Mouse (Mus musculus): ENCODE results near the gene Efcab8.
"Not testable (repeated sequence)": the region's sequence is repeated elsewhere in the genome, so short reads cannot be mapped to it uniquely, and the experiment has no call there.

Efcab8 gene

GRCm38 (mm10) chr2:153779394-153779981 is at the start of gene Efcab8:
TSS of gene Efcab8 (plus strand) at chr2:153779931.
- in situ Hi-C loops (cut with MboI), result no loop called here

DNA sequence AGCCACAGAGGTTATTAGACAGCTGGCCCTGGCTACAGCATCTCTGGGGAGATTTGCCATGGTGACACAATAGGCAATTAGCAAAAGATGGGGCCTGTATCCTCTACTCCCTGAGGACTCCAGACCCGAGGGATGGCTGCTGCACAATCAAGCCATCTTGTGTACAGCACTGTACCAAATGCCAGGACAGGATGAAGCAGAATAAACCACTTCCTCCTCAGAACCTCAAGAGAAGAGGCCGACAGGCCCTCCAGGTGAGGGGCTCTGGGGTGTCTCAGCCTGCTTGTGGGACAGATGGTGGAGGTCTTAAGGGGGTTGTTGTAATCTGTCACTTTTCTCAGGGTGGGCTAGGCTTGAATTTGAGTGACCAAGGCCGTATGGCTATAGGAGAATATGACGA is 45.7 kb upstream of the Efcab8 start:
- in situ Hi-C loops (cut with MboI), result no loop called here

GRCm38 (mm10) chr2:153740500-153741436 is 39.0 kb upstream of the Efcab8 start, which contains the start of gene Mapre1:
TSS of gene Mapre1 (plus strand) at chr2:153741274.
- in situ Hi-C loops (cut with MboI), result no loop called here

GRCm38 (mm10) chr2:153741437-153742065 is 38.2 kb upstream of the Efcab8 start:
- in situ Hi-C loops (cut with MboI), result no loop called here

DNA sequence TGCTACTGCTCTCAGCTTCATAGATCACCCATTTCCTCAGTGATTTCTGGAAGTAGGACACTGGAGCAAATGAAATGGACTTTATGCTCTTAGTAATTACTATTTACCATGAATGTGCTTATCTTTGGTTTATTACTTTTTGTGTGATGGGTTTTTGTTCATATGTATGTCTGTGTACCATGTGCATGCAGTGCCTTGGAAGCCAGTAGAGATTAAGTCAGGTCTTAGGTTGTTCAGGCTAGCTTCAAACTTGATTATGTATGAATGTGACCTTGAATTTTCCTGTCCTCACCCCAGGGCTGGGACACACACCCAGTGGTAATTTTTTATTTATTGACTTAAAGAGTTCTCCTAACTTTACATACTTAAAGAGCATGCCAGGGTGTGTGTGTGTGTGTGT is 31.7 kb upstream of the Efcab8 start:
- in situ Hi-C loops (cut with MboI), result no loop called here

GRCm38 (mm10) chr2:153750363-153750762 is 29.4 kb upstream of the Efcab8 start:
- in situ Hi-C loops (cut with MboI), result no loop called here

DNA sequence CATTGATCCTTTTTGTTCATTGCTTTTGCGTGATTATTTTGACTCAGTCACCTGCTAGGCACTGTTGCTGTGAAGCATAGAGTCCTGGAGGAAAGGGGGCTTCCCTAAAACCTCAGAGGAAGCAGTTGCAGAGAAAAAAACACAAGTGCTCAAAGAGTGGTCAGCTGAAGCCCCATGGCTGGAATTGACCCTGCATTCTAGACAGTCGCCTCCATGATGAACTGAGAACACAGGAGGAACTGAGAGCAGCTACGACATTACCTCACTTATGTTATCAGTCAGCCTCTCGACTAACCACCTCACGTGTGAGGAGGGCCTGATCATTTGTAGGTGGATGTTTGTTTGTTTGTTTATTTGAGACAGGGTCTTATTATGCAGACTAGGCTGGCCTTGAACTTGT is 17.6 kb upstream of the Efcab8 start:
- in situ Hi-C loops (cut with MboI), result no loop called here

DNA sequence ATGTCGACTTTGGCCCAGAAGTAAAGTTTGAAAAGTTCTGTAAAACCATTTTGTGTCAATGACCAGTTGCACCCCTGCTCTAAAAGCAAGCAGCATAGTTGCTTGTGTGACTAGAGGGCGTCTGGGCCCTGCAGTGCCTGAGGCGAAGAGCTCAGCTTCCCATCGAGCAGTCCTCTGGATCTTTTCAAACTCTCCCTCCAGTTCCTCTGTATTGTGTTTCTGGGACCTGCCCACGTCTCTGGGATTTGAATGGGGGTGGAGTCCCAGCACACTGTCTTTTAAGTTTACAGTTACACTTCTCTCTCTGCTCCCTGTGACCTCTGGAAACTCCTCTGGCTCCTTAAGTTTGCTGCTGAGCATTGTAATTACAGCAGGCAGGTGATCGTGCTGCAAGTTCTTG is 12.2 kb upstream of the Efcab8 start:
- in situ Hi-C loops (cut with MboI), result no loop called here

GRCm38 (mm10) chr2:153768881-153769280 is 10.8 kb upstream of the Efcab8 start:
- in situ Hi-C loops (cut with MboI), result no loop called here

DNA sequence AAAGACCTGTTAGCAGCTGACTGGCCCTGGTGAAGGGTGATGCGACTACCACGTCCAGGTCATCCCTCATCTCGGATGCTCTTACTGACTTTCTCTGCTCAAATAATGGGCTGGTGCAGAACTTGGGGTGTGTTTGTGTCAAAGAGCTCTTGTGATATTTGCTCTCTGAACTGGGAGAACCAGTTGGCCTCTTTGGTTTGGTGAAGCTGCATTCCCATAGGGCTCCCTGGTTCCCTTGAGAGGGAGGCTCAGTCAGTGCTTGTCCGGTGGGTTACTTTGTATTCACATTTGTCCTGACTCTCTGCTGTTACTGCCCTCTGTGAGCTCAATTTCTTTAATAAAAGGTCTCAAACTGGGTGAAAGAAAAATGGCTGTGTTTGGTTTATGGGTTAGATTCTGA is 6.8 kb upstream of the Efcab8 start:
- in situ Hi-C loops (cut with MboI), result no loop called here

DNA sequence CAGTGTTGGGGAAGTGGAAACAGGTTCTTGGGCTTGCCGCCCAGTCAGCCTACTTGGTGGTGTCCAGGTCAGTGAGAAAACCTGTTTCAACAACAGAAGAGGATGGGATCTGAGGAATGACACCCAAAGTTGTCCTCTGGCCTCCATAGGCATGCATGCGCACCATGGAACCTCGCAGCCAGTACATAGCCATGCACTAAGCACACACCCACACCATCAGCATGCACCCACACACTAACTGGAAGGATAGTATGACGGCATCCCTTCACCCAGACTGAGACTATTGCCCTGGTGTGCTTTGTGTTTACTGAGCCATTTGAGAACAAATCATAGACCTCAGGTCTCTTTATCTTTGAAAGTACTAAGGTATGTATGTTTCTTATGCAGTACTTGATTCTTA is 4.3 kb upstream of the Efcab8 start:
- in situ Hi-C loops (cut with MboI), result no loop called here

DNA sequence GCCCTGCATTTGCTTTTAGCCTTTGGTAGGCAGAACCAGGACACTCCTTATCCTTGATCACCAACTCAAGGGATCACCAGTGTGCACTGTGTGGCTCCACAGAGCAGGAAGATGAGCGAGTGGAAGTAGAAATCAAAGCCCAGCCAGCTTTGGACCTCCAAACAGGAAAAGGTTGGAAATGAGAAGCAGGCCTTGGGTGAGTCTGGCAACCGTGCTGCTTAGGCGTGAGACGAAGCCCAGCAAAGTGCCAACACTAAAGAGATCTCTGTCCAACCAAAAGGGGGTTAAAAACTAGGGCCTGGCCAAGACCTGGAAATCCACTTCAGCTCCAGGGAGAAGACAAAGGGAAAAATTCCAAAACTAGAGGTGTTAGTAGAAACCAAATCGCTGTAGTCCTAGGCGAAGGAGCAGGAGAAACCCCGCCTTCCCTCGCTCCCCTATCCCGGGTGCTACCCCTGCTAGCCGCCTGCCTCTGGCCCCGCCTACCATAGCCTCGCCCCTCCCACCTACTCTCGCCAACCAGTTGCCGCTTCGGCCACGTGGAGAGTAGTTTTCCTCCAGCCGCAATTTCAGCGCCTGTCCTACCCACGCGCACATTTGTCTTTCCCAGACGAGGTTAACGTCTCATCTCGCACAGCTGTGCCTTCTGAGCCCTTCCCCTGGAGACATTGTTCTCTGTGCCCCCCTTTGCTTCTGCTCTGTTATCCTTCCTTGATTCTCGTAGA is 931 bp upstream of the Efcab8 start:
- in situ Hi-C loops (cut with MboI), result no loop called here

GRCm38 (mm10) chr2:153781181-153781580 is 1.4 kb downstream of the Efcab8 start:
- in situ Hi-C loops (cut with MboI), result no loop called here

DNA sequence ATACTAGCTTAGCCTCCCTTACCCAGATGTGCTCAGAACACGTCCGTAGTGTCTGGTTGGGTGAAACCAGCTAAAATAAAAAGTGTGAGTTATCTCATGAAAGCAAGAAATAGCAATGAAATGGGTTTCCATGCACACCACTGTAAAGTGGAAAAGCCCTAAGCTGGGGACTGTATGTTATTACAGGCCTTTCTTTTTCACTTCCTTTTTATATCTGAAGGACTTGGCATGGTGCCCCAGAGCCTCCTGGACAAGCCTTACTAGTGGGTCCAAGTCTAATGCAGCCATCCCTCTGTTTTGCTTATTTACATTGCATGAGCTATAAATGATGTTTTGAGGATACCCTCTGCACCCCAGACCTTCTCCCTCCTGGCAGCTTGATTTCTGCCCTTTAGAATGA is 4.9 kb downstream of the Efcab8 start:
- in situ Hi-C loops (cut with MboI), result no loop called here

GRCm38 (mm10) chr2:153793366-153793765 is 13.6 kb downstream of the Efcab8 start:
- in situ Hi-C loops (cut with MboI), result no loop called here

DNA sequence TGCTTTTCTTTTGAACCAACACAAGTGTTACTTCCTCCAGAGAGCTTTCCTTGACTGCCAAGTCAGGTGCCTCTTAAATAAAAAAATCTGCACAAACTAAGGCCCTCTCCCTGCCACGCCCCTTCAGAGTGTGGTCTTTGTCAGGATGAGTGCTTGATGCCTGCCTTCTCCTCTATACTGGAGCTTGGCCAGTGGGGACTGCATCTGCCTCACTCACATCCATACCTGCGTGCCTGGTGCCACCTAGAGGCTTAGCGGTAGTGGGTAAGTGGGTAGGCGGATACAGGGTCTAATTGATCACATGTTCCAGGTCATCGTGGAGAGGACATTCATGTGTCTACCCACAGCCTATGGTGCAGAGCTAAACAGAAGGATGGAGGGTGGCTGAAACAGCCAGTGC is 15.4 kb downstream of the Efcab8 start:
- in situ Hi-C loops (cut with MboI), result no loop called here

DNA sequence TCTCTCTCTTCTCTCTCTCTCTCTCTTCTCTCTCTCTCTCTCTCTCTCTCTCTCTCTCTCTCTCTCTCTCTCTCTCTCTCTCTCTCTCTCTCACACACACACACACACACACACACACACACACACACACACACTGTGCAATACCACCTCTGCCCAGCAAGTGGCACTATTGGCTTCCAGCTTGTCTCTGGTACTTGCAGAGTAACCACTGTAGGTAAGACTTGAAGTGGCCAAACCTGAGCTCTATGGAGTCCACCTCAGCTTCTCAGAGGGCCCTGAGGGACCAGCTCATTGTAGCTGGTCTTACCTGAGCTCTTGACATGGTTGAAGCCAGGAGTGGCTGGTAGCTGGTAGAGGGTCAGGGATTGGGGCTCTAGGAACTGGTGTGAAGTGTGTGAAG is 27.7 kb downstream of the Efcab8 start:
- in situ Hi-C loops (cut with MboI), result not testable (repeated sequence)

DNA sequence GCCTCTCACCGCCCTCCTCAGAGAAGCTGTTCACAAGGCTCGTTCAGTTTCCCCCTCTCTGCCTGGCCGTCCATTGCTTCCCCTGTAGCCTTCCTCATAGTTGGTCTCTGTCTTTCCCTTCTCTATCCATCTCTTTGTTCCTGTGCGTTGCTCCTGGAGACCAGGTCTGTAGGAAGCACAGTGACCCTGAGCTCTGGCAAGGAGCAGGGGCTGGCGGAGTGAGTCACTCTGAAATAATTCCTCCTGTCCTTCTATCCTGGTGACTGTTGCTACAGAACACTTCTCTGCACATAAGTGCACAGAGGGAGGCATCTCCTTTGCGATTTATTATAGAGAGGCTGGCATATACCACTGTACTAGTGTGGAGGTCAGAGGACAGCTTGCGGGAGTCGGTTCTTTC is 28.4 kb downstream of the Efcab8 start:
- in situ Hi-C loops (cut with MboI), result no loop called here

- in situ Hi-C loops (cut with MboI), result no loop called here
Observed at GRCm38 (mm10) chr2:153808841-153809240, 29.1 kb downstream of the Efcab8 start.

DNA sequence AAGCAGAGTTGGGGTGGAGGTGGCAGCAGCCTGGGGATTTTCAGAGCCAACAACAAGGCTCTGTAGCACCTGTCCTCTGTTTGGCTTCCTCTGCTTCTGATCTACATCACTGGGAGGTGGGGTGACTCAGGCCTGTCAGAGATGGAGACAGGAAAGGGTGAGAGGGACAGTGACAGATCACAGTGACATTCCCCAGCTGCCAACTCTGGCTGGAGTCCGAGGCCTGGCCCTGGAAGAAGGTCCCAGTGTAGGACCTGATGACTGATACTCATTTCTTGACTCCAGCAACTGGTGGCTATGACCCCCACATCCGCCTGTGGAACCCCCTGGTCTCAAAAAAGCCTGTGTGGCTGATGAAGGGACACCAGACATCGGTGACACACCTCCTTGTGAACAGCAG is 30.2 kb downstream of the Efcab8 start:
- in situ Hi-C loops (cut with MboI), result no loop called here

GRCm38 (mm10) chr2:153822005-153822543 is 42.3 kb downstream of the Efcab8 start:
- in situ Hi-C loops (cut with MboI), result no loop called here

DNA sequence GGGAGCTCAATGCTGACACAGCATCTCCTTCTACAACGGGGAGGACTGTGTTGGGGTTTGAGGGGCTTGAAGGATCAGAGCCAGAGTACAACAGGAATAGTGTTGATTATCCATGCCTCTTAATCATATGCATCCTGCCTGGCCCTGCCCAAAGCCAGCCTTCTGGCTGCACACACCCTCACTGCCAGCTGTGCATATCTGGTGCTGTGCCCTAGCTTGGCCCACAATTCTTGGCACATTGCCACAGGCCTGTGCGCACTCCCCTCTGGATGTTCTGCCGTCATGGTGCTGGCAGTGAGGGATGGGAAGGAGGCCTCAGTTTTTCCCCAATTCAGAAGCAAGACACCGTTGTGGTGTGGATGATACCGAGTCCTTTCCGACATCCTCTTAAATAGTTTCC is 44.9 kb downstream of the Efcab8 start:
- in situ Hi-C loops (cut with MboI), result no loop called here

Data from mature B cell (primary cell).